Comparison of ENCODE assay signal across 18 mouse cellular contexts in genomic region chr11:76599219-76599618, GRCm38 (mm10). TPM values are rescaled to one million over a fixed set of nuclear protein-coding genes. Genes with fewer than 3 reads are reported as not detected.
DNase-seq lines count a peak whose midpoint lies in the region; ATAC-seq and TF ChIP-seq lines count a peak whose summit lies in the region.
"Had no signal": no experiment of that assay in that cellular context is flagged by ENCODE, and none has a peak within 500 bp of the region (broad histone marks: within the 10 kb centered on the region; RNA-seq: fewer than 3 reads in every experiment).

No protein-coding gene starts in this region.

- H3K4me2 ChIP-seq in heart, embryonic 13.5 days, result no peak overlapping the region
- no peak overlapping the region for H3K4me2 ChIP-seq in kidney, embryonic 16.5 days (replicated peaks; ENCODE audit: low read depth, low read length)
- H3K4me2 ChIP-seq in CH12.LX (ENCODE audit: insufficient read depth, low read depth, poor library complexity, severe bottlenecking), result peak overlapping the region; percentile 5; the same call in 1 of the 2 replicates
- H3K4me2 ChIP-seq: embryonic facial prominence, embryonic 12.5 days; forebrain, embryonic 15.5 days; hindbrain, embryonic 13.5 days had no signal

- no peak for ATAC-seq in heart, embryonic 13.5 days (ENCODE audit: extremely low read depth, insufficient number of reproducible peaks, low FRiP score, low TSS enrichment)
- no peak for ATAC-seq in kidney, embryonic 16.5 days (ENCODE audit: low FRiP score, low TSS enrichment)
- ATAC-seq: CD4-positive, CD25-positive, alpha-beta regulatory T cell, adult 4 months; forebrain, embryonic 15.5 days; hindbrain, postnatal 0 days had no signal

- H3K4me1 ChIP-seq in heart, embryonic 13.5 days, result peaks cover 18% of the 10 kb centered on the region
- H3K4me1 ChIP-seq in kidney, embryonic 16.5 days (ENCODE audit: insufficient read depth, low read length), result peaks cover 18% of the 10 kb centered on the region; the same call in 1 of the 2 replicates
- peaks cover 8 to 16% of the 10 kb centered on the region in 2 experiments; a peak in 3 of 4 replicates for H3K4me1 ChIP-seq in CH12.LX (ENCODE audit: control insufficient read depth in 1 of 2, insufficient read depth in 2 of 2)
- H3K4me1 ChIP-seq: embryonic facial prominence, embryonic 12.5 days; forebrain, embryonic 15.5 days had no signal

- in situ Hi-C loops in CH12.LX (cut with MboI; ENCODE audit: low pct_ligation_motif_present, low pct_unique_long_range_greater_than_20kb, low sequenced_read_pairs), result loop anchor here (5.0 kb wide), 1 partner anchor 33 kb away; no protein-coding TSS in a partner anchor

- dilution Hi-C loops in CH12.LX (cut with MboI; ENCODE audit: extremely low pct_ligation_motif_present, extremely low pct_unique_long_range_greater_than_20kb, low sequenced_read_pairs), result no loop called here

- H3K36me3 ChIP-seq in heart, embryonic 13.5 days, result no peaks in the 10 kb centered on the region
- H3K36me3 ChIP-seq in kidney, embryonic 16.5 days (ENCODE audit: insufficient read depth, low read length), result peaks cover 4% of the 10 kb centered on the region; the same call in 1 of the 2 replicates
- H3K36me3 ChIP-seq in CH12.LX (replicated peaks in 1 of 2; ENCODE audit: control insufficient read depth in 1 of 2, insufficient read depth in 1 of 2, low read length in 1 of 2), result no peaks in the 10 kb centered on the region
- H3K36me3 ChIP-seq: embryonic facial prominence, embryonic 12.5 days; forebrain, embryonic 15.5 days; hindbrain, embryonic 13.5 days had no signal

- no peak for TF ChIP-seq EP300 in CH12.LX (IDR thresholded peaks at IDR 0.05; ENCODE audit: low read length)

- H3K4me3 ChIP-seq in heart, embryonic 13.5 days, result no peak overlapping the region
- no peak overlapping the region for H3K4me3 ChIP-seq in kidney, embryonic 16.5 days (ENCODE audit: low read length)
- no peak overlapping the region for H3K4me3 ChIP-seq in CH12.LX (replicated peaks in 1 of 3; ENCODE audit: low read depth in 2 of 3, low read length in 2 of 3, poor library complexity in 1 of 3)
- H3K4me3 ChIP-seq: embryonic facial prominence, embryonic 12.5 days; forebrain, embryonic 15.5 days; hindbrain, embryonic 13.5 days had no signal

- DNase-seq in heart, adult 18-20 months, result no peak
- DNase-seq in kidney, postnatal 14 days, result no peak
- DNase-seq in 416B (ENCODE audit: low read depth) (peak; percentile 17), CH12.LX (ENCODE audit: extremely low read depth) (no peak)
- DNase-seq in right cerebral cortex, postnatal 10 days (ENCODE audit: low spot score in 2 of 2), result no peak
- DNase-seq: adrenal gland, postnatal 10 days; cerebellum, adult 11 months; cerebellum, adult 8-10 months; cerebellum, postnatal 14 days; gastrocnemius, postnatal 36 days; heart, adult 11 months had no signal

- no peak for TF ChIP-seq CTCF in CH12.LX (conservative IDR thresholded peaks at IDR 0.05 in 1 of 2, IDR thresholded peaks at IDR 0.05 in 1 of 2; ENCODE audit: low read depth in 2 of 2, low read length in 2 of 2)

- H3K9ac ChIP-seq in heart, embryonic 13.5 days, result no peak overlapping the region
- no peak overlapping the region for H3K9ac ChIP-seq in kidney, embryonic 16.5 days (replicated peaks; ENCODE audit: low read length)
- H3K9ac ChIP-seq in CH12.LX (ENCODE audit: insufficient read depth, low read depth), result no peak overlapping the region
- H3K9ac ChIP-seq: embryonic facial prominence, embryonic 12.5 days; forebrain, embryonic 15.5 days; hindbrain, embryonic 13.5 days had no signal

- WGBS in heart, embryonic 13.5 days, result 13% methylated on average over 2 of the region's 2 CpGs
- 14% methylated on average over 2 of the region's 2 CpGs for WGBS in kidney, embryonic 16.5 days

- H3K79me2 ChIP-seq in CH12.LX (replicated peaks; ENCODE audit: control insufficient read depth, extremely low read depth, insufficient read depth, poor library complexity, severe bottlenecking), result no peaks in the 10 kb centered on the region

- 0 out of 2 replicates have a peak overlapping the region, but pooled peaks have one; percentile 39 for H3K27ac ChIP-seq in heart, embryonic 13.5 days (replicated peaks)
- 0 out of 2 replicates have a peak overlapping the region, but pooled peaks have one; percentile 22 for H3K27ac ChIP-seq in kidney, embryonic 16.5 days (ENCODE audit: low read length)
- H3K27ac ChIP-seq in CH12.LX (ENCODE audit: insufficient read depth, low read depth), result no peak overlapping the region
- H3K27ac ChIP-seq: embryonic facial prominence, embryonic 12.5 days; forebrain, embryonic 15.5 days; hindbrain, embryonic 13.5 days; hindbrain, postnatal 0 days had no signal

- H3K9me3 ChIP-seq in heart, embryonic 13.5 days, result no peaks in the 10 kb centered on the region
- H3K9me3 ChIP-seq in kidney, embryonic 16.5 days (ENCODE audit: low read length), result no peaks in the 10 kb centered on the region
- no peaks in the 10 kb centered on the region for H3K9me3 ChIP-seq in CH12.LX (replicated peaks; ENCODE audit: low read length)
- H3K9me3 ChIP-seq: embryonic facial prominence, embryonic 12.5 days; forebrain, embryonic 15.5 days; hindbrain, embryonic 13.5 days had no signal

- no peaks in the 10 kb centered on the region for H3K27me3 ChIP-seq in heart, embryonic 13.5 days (replicated peaks)
- H3K27me3 ChIP-seq in kidney, embryonic 16.5 days (ENCODE audit: insufficient read depth, low read length), result no peaks in the 10 kb centered on the region
- peaks cover 57% of the 10 kb centered on the region for H3K27me3 ChIP-seq in CH12.LX (replicated peaks)
- H3K27me3 ChIP-seq: embryonic facial prominence, embryonic 12.5 days; forebrain, embryonic 15.5 days; hindbrain, embryonic 13.5 days had no signal

- no peak for TF ChIP-seq RAD21 in CH12.LX (IDR thresholded peaks at IDR 0.05; ENCODE audit: low read depth, low read length)

- no peak for TF ChIP-seq POLR2A in CH12.LX (IDR thresholded peaks at IDR 0.05; ENCODE audit: low read depth, low read length)

TF ChIP-seq in CH12.LX, 34 proteins besides CTCF, POLR2A, EP300 and RAD21:
- TF ChIP-seq CHD2 (IDR thresholded peaks at IDR 0.05; ENCODE audit: low read length), result 0 out of 2 replicates have a peak, but pooled peaks have one; percentile 18
- TF ChIP-seq MYC (IDR thresholded peaks at IDR 0.05; ENCODE audit: low read depth, low read length), result 0 out of 2 replicates have a peak, but pooled peaks have one; percentile 1
- TF ChIP-seq USF1 (IDR thresholded peaks at IDR 0.05; ENCODE audit: low read depth, low read length), result no peak
- TF ChIP-seq TCF12 (IDR thresholded peaks at IDR 0.05; ENCODE audit: low read depth, low read length), result no peak
- TF ChIP-seq IRF4 (IDR thresholded peaks at IDR 0.05; ENCODE audit: low read depth, low read length), result peak; percentile 70; the same call in 1 of the 2 replicates
- no peak for TF ChIP-seq CHD1 (IDR thresholded peaks at IDR 0.05; ENCODE audit: low read depth, low read length)

RNA-seq across cellular contexts. Expression of gene Abr, which starts 22.9 kb away (rescaled TPM):
- polyA plus RNA-seq in heart, embryonic 13.5 days (2015; fragmentation: Nextera tagmentation; extraction: Ambion mirVana), result 21.1 and 22.8 TPM in 2 replicates
- 10 to 100 TPM; 24.8 to 29.7 TPM for total RNA-seq in heart, adult 18-20 months (2021)
- 40.4 and 41.0 TPM in 2 replicates for polyA plus RNA-seq in kidney, embryonic 16.5 days (2015; fragmentation: Nextera tagmentation; extraction: Ambion mirVana)
- total RNA-seq in CH12.LX (2012; rRNA removed) (37.4 and 38.5 TPM in 2 replicates), CH12.LX (2014; rRNA removed) (21.0 and 21.4 TPM in 2 replicates)
- 41.4 and 49.5 TPM in 2 replicates for polyA plus RNA-seq in CH12.LX (2012; ENCODE audit: insufficient read length, low read depth)
